Mouse (Mus musculus) layer of hippocampus, postnatal 25 days (tissue): ENCODE measurements at regions not wholly inside any gene's neighbourhood (a gene's known extent, or its start where the extent isn't known, plus 50 kb on each side); places are given as distances from the start of the nearest gene placed in this dataset.

Experiments
- DNase-seq, 2 experiments: peaks; one replicate each; pipeline ENCODE4 v3.0.0; 2022; ENCODE audit warnings: mixed read lengths in 2 of 2, low spot score in 1 of 2; ENCODE audit errors: extremely low spot score in 1 of 2

DNA sequence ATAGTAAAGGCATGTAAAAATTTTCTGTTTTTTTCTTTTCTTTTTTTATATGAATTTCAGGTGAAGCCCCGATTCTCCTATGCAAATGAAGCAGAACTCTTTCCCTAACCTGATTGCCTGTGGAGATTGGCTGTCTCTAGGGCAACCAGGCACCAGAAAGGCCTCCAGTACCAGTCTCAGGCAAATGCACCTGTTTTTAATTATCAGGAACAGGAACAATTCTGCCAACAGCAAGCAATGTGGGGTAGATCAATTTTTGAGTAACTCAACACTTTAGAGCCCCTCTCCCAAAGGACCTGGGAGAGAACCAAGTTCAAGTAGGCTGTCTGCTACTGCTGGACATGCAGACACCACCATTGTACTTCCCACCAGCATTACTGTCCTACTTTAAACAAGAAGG lies 310.6 kb downstream of the Fam84a start:
- no peak for DNase-seq

DNA sequence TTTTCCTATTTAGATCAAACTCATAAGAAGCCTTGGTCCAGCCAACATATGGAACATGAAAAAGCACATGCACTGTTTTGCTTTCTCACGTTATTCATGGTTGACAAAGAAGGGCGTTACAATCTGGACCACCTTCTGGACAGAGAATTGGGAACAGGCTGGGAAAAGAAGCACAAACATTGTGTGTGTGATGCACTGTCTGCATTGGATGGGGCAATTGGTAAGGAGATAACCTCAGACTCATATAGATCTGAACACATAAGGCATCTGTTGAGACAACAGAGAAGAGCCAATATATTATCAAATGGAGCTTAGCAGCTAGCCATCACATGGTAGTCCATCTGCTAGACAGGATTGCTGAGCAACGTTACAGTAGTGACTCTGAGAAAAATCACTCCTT lies 317.1 kb downstream of the Fam84a start:
- no peak for DNase-seq

DNA sequence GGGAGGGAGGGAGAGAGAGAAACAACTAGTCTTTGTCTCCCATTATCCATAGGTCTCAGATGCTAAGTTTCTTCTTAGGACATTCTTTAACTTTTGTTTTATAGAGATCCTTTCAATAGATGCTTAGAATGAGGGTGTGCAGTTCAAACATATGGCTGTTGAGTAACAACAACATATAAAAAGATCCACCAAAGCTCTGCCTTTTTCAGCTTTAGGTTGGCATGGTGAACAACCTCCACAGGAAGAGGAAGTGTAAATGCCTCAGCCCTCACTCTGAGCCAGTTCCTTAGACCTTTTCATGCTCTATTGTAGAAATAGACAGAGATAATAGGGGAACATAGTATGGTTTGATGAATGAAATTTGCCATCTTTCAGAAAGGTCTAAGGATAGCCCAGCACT lies 326.0 kb downstream of the Fam84a start:
- DNase-seq, result no peak

DNA sequence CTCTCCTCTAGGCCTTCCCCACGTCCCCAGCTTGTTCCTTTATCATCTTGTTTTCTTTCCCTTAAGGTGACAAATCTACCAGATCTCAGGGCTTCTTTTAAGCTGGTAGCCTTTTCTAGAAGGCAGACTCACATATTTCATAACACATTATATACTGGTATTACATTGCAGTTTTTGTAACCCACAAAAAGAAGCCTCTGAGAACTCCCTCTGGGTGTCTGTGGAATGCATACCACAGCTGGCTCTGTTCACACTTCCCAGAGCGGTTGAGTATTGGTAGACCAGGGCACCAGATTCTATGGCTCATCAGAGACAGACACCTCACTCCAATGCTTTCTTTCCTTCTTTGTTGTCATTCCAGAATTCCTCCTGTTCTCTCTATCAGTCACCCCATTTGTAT lies 336.4 kb downstream of the Fam84a start:
- DNase-seq, result no peak

DNA sequence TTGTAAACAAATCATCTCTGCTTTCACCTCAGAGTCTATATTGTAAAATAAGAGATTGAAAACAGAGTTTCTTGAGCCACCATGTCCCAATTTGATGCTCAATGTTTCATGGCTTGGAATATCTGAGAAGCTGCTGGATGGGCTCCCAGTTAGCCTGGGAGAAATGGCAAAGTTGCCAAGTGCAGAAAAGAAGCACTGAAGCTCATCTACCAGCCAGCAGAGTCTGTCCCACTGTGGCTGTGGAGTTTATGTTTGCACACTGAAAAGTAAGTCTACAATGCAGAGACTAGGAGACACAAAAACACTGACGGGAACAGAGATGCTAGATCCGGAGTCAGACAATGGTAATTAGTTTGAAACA lies 341.7 kb downstream of the Fam84a start:
- no peak for DNase-seq

DNA sequence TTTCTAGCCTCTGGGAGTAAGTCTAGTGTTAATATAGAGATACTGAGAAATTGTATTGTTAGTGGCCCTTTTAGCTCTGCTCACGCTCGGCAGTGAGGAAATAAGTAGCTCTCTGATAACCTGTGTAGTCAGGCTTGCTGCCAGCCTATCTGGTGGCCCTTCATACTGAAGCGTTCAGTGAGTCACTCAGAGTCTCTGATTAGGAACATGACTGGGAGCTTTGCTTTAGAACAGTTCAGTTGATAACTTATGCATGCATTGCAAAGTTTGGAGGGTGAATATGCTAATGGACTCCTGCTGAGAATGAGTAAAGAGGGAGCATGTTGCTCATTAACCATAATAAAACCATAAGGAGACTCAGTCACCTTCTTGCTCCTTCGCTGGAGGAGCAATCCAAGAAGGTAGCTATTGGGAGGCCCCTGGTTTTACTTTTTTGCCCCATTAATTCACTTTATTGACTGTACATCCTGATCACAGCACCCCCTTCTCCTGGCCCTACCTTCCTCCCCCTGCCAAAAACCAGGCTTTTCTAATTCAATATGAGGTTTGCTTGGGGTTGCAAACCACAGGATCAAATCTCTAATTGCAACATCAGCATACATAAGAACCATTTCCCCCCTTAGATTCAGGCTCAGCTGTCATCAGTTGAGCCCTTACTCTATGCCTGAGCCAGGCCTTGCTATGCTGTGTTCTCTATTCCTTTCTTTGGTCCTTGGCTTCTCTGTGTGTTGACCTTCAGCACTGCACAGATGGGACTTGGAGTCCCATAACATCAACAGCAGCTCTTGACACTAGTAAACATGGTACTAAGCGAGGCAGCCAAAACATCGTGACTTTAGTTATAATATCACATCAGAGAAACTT lies 342.3 kb downstream of the Fam84a start:
- DNase-seq, result no peak

DNA sequence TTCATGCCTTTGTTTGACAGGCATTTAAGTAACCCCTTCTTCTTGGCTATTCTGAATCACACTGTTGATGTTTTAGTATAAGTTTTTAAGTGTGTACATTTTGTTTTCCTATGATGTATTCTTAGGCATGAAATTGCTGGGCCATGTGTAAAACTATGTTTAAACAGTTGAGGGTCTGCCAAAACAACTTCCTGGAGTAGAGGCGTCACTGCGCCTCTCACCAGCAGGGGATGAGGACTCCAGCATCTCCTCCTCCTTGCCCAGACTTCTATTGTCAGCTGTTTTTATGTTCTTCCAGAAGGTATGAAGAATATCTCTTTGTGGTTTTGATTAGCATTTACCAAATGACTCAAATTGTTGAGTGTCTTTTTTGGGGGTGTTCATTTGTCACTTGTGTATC lies 372.1 kb downstream of the Fam84a start:
- DNase-seq, result no peak

DNA sequence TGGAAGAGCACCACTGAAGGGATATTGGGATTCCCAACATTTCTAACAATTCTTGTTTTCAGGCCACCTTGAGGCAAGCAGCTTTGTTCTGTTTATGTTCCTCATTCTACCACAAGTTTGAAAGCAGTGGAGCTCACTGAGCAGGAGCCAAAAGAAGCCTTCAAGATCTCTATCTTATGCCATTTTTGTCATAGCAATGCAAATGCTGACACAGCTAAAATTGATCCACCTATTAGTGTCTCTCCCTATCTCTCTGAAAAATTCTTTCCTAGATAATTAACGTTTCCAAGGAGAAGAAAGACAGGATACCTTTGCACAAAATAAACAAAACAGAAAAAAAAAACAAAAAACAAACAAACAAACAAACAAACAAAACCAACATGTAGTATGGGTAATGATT lies 375.2 kb downstream of the Fam84a start:
- no peak for DNase-seq

DNA sequence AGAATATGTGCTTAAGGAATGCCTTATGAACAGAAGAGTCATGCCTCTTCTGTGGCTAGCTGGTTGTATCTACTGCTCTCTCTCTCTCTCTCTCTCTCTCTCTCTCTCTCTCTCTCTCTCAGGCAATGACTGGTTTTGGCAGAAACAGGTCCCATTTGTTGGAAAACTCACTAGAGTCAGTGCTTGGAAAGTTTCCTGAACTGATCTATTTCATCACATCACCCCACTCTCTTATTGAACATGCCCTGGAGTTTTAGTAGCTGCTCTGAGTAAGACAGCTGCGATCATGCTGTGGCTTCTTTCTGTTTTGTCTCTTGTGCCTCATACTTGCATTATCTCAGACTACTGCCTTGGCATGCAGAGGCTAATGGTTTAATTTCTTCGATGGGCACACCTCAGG lies 382.2 kb downstream of the Fam84a start:
- peak in 1 of 2 experiments; percentile 8 for DNase-seq

DNA sequence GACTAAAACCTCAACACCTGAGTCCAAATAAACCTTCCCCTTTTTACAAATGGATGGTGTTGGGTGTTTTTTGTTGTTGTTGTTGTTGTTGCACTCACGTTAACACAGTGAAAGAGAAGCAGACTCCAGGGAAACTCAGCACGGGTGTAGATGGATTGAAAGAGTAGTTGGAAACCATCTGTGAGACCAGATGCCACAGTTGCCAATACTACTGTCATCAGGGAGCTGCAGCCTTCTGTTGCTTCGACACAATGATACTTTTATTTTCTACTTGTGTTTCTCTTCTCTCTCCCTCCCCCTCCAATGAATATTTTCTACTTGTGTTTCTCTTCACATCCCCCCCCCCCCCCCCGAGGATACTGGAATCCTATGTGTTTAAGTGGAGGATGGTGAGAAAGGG lies 382.7 kb downstream of the Fam84a start:
- peak; percentile 12 to 45 for DNase-seq

DNA sequence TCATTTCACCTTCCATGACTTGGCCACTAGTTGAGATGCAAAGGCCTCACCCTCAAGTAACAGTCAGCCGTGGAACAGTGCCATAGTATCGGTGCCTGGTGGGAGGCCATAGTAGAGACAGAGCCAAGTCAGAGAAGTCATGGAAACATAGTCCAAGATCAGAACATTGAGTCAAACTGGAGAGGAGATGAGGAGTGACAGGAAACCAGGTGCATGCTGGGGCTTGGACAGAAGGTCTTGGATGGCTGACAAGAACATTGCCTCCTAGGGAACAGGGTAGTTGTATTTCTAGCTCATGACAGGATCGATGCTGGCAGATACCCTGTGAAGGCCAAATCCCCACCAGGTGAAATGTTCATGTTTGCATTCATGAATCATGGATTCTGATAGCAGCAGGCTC lies 385.4 kb downstream of the Fam84a start:
- no peak for DNase-seq

DNA sequence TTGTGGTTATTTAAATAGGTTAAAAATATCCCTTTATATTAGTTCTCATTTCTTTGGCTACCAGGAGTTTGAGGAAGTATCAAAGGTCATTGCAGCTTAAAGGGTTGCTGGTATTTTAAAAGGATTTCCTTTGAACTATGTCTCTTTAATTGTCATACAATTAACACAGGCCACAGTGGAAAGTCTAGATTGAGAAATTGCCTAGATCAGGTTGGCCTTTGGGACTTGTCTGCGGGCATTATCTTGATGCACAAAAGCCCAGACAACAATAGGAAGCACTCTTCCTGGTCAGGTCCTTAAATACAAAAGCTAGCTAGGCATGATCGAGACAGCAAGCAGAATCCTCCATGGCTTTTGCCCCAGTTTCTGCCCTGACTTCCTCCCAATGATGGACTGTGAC lies 398.0 kb downstream of the Fam84a start:
- no peak for DNase-seq

DNA sequence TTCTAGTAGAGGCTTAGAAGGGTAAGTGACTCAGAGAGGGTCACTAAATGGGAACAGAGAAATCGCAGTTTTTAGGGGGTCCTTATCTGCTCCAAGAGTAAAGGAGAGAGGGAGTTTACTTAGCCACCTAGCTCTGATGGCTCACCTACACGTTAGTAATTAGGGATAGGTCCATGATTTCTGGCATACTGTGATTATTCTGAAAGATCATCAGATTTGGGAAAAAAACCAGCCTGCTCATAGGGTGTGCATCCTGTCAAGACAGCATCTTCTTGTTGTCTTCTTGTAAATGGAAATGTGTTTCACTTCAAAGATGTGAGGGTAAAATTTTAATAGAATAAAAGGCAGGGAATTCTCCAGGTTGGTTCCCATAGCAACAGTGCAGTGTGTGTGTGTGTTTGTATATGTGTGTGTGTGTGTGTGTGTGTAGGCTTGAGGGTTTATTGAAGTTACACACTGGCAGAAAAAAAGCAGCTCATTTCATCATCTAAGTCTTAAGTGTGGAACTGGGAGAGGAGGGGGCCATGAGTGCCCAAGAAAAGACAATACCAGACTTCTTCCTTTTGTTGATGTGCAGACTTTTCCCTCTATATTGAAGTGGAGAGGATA lies 407.4 kb downstream of the Fam84a start:
- DNase-seq, result no peak

DNA sequence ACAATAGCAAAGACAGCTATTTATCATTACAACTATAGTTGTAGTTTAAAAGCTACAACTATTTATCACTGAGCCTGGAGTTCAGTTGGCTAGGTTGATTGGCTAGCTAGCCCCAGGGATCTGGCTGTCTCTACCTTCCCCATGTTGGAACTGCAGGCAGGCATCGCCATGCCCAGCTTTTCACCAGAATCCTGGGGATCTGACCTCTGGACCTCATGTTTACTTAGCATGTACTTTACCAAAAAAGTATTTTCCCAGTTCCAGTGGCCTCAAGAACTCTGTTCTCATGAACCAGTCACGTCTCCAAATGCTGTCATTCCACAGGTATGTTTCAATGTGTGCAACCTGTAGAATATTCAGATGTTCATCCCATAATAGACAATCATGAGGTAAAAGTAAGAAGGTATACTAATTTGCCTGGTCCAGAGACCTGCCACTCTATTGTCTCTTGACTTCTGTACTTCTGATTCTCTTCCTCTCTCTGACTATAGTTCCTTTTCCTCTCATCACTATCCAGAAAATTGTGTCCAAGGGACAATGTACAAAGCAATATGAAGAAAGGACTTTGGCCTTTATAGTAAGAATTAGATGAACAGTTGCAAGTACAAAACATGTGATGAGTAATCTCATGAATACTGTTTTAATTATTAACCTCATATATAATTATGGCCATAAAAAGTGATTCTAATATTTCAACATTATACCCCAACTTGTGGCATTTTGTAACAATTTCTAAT lies 421.8 kb downstream of the Fam84a start:
- no peak for DNase-seq

DNA sequence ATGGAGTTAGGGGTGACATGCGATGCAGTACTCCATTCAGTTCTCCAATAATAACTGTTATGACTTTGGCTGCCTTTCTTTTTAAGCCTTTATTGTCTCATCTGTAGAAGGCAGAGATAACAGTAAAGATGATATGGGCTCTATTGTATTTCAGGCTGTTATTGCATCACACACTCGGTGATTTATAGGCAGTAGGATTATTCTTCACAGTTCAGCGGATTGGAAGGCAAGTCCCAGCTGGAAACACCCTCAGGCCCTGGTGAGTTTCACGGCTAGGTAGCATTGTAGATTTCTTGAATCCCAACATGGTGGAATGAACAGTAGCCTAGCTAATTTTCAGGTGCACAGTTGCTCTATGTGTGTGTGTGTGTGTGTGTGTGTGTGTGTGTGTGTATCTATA lies 422.9 kb downstream of the Fam84a start:
- DNase-seq, result no peak

DNA sequence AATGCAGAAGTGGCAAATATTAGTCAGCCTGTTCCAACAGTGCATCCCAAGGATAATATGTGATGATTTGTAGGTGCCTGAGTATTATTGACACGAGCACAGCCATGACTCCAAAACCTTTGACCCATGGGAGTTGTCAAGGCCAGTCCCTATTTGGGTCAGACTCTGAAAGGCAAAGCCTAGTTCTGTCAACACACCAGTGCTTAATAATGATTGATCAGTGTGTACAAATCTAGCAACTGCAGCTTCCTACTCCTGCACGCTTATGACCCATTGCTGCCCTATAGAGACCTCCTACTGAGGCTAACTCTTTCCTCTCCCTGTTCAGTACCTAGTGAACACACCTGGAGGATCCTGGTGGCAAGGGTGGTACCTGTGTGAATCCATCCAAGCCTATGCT lies 427.3 kb downstream of the Fam84a start:
- no peak for DNase-seq

DNA sequence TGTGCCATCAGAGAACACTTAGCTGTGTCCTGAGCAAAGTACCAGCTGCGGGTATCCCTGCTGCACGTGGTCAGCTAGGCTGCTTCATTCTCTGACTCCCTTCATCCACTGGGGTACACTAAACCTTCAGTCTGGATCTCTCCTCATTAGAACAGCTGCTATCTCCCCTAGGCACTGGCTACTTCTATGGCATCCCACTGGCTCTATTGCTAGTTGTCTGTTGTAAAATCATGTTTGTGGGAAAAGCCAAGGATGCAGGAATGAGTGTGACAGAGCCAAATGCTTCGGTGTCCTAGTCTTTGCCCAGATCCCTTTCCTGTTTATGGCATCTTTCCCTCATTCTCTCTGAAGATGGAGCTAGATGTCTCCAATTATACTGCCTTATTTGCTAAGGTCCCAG lies 440.9 kb downstream of the Nbas start:
- no peak for DNase-seq

DNA sequence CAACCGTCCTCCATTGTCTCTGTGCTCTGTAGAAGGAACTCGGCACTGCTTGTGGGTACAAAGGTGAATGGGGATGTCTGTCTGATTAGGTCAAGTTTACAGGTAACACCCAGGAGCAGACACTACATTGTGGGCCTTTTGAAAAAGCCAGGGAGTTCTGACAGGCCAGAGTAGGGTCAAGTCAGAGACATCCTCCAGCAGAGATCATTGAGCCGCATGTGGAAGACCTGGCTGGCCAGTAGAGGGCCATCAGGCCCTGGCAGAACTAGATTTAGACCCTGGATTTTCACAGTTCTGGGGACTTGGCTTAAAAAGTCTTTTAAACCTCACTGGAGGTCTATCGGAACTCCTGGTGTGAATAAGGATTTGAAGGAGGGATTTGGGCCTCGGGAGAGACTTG lies 438.8 kb downstream of the Nbas start:
- DNase-seq, result no peak

DNA sequence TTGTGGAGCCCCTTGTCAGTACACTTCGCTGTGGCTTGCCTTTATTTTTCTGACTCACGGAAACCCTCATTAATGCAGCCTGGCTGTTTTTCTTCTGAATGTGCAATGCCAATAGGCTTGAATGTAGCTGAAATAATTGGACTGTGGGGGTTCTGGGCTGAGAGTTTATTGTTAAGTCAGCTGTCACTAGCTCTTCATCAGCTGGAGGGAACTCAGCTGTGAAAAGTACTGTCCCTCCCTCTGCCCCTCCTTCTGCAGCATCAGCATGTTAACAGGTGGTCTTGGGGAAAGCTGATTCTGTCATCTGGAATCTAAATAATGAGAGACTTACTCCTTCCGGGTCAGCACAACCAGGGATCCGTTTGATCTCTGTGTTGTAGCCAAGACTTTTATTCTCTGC lies 437.6 kb downstream of the Nbas start:
- DNase-seq, result no peak

DNA sequence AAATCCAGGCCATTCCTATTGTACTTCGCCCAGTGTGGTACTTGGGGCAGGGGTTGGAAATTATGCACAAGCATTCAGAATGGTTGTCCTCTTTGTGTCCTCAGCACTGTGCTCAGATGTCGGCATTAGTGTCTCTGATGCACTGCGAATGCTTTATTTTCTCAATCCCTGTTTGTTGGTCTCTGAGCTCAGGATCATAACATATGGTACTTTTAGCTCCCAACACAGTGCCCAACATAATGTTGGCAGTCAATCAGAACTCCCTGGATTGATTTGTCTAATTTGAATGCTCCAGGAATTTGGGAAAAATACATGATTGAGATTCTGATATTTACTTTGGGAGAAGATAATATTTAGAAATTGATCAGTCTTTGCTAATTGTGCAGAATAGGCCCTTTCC lies 434.7 kb downstream of the Nbas start:
- no peak for DNase-seq

DNA sequence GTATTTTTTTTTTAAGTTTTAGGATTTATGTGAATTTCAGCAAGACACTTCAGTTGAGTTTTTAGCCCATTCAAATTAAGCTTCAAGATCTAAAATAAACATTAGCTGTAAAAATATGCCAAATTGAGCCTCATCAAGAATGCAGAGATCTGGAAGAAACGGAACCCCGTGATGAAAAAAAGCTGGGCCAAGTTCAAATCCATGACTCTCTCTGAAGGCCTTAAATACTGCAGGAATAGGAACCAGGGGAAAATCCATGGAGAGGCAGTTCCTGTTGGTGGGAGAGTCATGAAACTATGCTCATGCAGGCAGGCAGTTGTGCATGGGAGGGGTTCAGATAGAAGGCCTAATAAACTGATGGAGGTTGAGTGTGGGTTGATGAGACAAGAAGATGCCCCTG lies 430.9 kb downstream of the Nbas start:
- no peak for DNase-seq

DNA sequence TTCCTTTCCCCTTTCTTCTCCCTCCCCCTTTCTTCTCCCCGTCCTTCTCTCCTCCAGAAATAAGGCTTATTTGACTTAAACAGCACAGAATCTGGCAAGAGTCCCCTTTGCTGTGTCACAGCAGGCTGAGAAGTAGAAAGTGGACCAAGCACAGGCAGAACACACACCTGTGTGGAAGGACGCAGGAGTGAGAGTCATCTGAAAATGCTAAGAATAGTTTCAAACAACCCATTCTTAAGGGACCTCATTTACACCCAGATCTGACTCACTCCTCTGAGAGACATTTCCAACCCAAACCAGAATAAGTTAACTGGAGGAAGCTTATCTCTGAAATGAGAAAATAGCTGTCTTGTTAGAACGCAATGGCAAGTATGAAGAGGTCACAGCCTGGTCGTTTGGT lies 429.9 kb downstream of the Nbas start:
- no peak for DNase-seq
